In genomic region chr4:82858431-82859010, GRCm38 (mm10) we compare ENCODE assay signal across 7 mouse cellular contexts. TPM values are rescaled to one million over a fixed set of nuclear protein-coding genes. Genes with fewer than 3 reads are reported as not detected.
DNase-seq lines count a peak whose midpoint lies in the region; ATAC-seq and TF ChIP-seq lines count a peak whose summit lies in the region.

No protein-coding gene starts in this region.

- H3K4me3 ChIP-seq in megakaryocyte, embryonic 14.5 days (replicated peaks): peak overlapping the region; percentile 96
- H3K4me3 ChIP-seq in embryonic fibroblast, embryonic 13.5 days (ENCODE audit: insufficient read depth, low read length): peak overlapping the region; percentile 84
- peak overlapping the region; percentile 80 for H3K4me3 ChIP-seq in limb, embryonic 11.5 days (ENCODE audit: low read depth, low read length)
- peak overlapping the region; percentile 84 for H3K4me3 ChIP-seq in stomach, embryonic 14.5 days (ENCODE audit: low read depth, low read length)

- 31% methylated on average over 4 of the region's 4 CpGs for WGBS in limb, embryonic 11.5 days
- WGBS in stomach, embryonic 14.5 days: 31% methylated on average over 4 of the region's 4 CpGs

- no peak for ATAC-seq in megakaryocyte, adult 5-6 weeks (ENCODE audit: poor library complexity, severe bottlenecking)
- ATAC-seq in limb, embryonic 11.5 days (ENCODE audit: insufficient number of reproducible peaks, low FRiP score, low TSS enrichment, low read depth): no peak
- no peak for ATAC-seq in stomach, embryonic 14.5 days (ENCODE audit: insufficient number of reproducible peaks, insufficient read depth, low FRiP score, low read depth)

- no peaks in the 10 kb centered on the region for H3K36me3 ChIP-seq in megakaryocyte, embryonic 14.5 days (replicated peaks; ENCODE audit: low read length)
- no peaks in the 10 kb centered on the region for H3K36me3 ChIP-seq in limb, embryonic 11.5 days (ENCODE audit: control insufficient read depth, insufficient read depth, low read length)
- no peaks in the 10 kb centered on the region for H3K36me3 ChIP-seq in stomach, embryonic 14.5 days (ENCODE audit: control insufficient read depth, insufficient read depth, low read length)

- intact Hi-C loops in left cerebral cortex, postnatal 36 days (cut with DNase I): loop anchor here (5.0 to 10.0 kb wide), 2 partner anchors 74 to 336 kb away; no protein-coding TSS in a partner anchor

- no peak overlapping the region for H3K27ac ChIP-seq in embryonic fibroblast, embryonic 13.5 days (ENCODE audit: insufficient read depth, low read length)
- H3K27ac ChIP-seq in limb, embryonic 11.5 days (replicated peaks; ENCODE audit: low read depth, low read length): no peak overlapping the region
- H3K27ac ChIP-seq in stomach, embryonic 14.5 days (ENCODE audit: low read length): no peak overlapping the region; the same call in 1 of the 2 replicates

- H3K27me3 ChIP-seq in megakaryocyte, embryonic 14.5 days (replicated peaks): peaks cover 3% of the 10 kb centered on the region
- no peaks in the 10 kb centered on the region for H3K27me3 ChIP-seq in limb, embryonic 11.5 days (ENCODE audit: control insufficient read depth, insufficient read depth, low read length)
- no peaks in the 10 kb centered on the region for H3K27me3 ChIP-seq in stomach, embryonic 14.5 days (ENCODE audit: control insufficient read depth, insufficient read depth, low read length)

- H3K4me2 ChIP-seq in limb, embryonic 11.5 days (ENCODE audit: low read depth, severe bottlenecking): peak overlapping the region; percentile 60
- H3K4me2 ChIP-seq in stomach, embryonic 14.5 days (replicated peaks; ENCODE audit: low read depth, low read length): peak overlapping the region; percentile 67

- TF ChIP-seq CTCF in embryonic fibroblast, embryonic 13.5 days (IDR thresholded peaks at IDR 0.05; ENCODE audit: borderline replicate concordance, insufficient read depth, low read length): no peak

- TF ChIP-seq POLR2A in embryonic fibroblast, embryonic 13.5 days (IDR thresholded peaks at IDR 0.05; ENCODE audit: low read depth, low read length): no peak

- H3K9me3 ChIP-seq in megakaryocyte, embryonic 14.5 days: no peaks in the 10 kb centered on the region
- H3K9me3 ChIP-seq in limb, embryonic 11.5 days (ENCODE audit: control insufficient read depth, low read length): no peaks in the 10 kb centered on the region
- H3K9me3 ChIP-seq in stomach, embryonic 14.5 days (ENCODE audit: control insufficient read depth, low read depth, low read length): no peaks in the 10 kb centered on the region

- peaks cover 48% of the 10 kb centered on the region for H3K4me1 ChIP-seq in megakaryocyte, embryonic 14.5 days
- no peaks in the 10 kb centered on the region for H3K4me1 ChIP-seq in embryonic fibroblast, embryonic 13.5 days (ENCODE audit: control insufficient read depth, insufficient read depth, low read length)
- no peaks in the 10 kb centered on the region for H3K4me1 ChIP-seq in limb, embryonic 11.5 days (ENCODE audit: control insufficient read depth, insufficient read depth, low read length)
- H3K4me1 ChIP-seq in stomach, embryonic 14.5 days (ENCODE audit: control insufficient read depth, insufficient read depth, low read length): no peaks in the 10 kb centered on the region

- DNase-seq in limb, embryonic 11.5 days (ENCODE audit: low spot score): no peak
- DNase-seq in left cerebral cortex, postnatal 36 days (ENCODE audit: low spot score in 2 of 2): no peak
- no peak for DNase-seq in gastrocnemius, postnatal 10 days

- peak overlapping the region; percentile 88 for H3K9ac ChIP-seq in limb, embryonic 11.5 days (ENCODE audit: low read length)
- H3K9ac ChIP-seq in stomach, embryonic 14.5 days (replicated peaks; ENCODE audit: low read depth, low read length): peak overlapping the region; percentile 78; the same call in 1 of the 2 replicates

RNA-seq across cellular contexts. Expression of gene Zdhhc21, which starts 1.2 kb away (rescaled TPM):
- polyA plus RNA-seq in megakaryocyte, embryonic 14.5 days (2012; ENCODE audit: insufficient read depth, low replicate concordance): 0.30 and 0.32 TPM in 2 replicates
- 33.4 and 38.2 TPM in 2 replicates for total RNA-seq in megakaryocyte, adult 5-6 weeks (2015)
- 24.7 and 33.2 TPM in 2 replicates for total RNA-seq in megakaryocyte, adult 5-6 weeks (2017)
- 17.7 and 23.3 TPM in 2 replicates for polyA plus RNA-seq in embryonic fibroblast, embryonic 13.5 days (2011; ENCODE audit: insufficient read length, low read depth, missing spikeins)
- 10.1 and 11.4 TPM in 2 replicates for polyA plus RNA-seq in limb, embryonic 11.5 days (2014; fragmentation: Nextera tagmentation; extraction: Ambion mirVana)
- 20.2 and 20.8 TPM in 2 replicates for polyA plus RNA-seq in stomach, embryonic 14.5 days (2014; fragmentation: Nextera tagmentation; extraction: Ambion mirVana)
- total RNA-seq in left cerebral cortex, postnatal 36 days (2021): 10 to 100 TPM; 61.7 to 67.8 TPM
- 10 to 100 TPM; 11.3 to 12.4 TPM for total RNA-seq in gastrocnemius, postnatal 10 days (2021)

RNA-seq across cellular contexts. Expression of gene Cer1, which starts 26.4 kb away (rescaled TPM):
- polyA plus RNA-seq in megakaryocyte, embryonic 14.5 days (2012; ENCODE audit: insufficient read depth, low replicate concordance): not detected in 2 replicates
- not detected in 2 replicates for total RNA-seq in megakaryocyte, adult 5-6 weeks (2015)
- not detected in 2 replicates for total RNA-seq in megakaryocyte, adult 5-6 weeks (2017)
- not detected in 2 replicates for polyA plus RNA-seq in embryonic fibroblast, embryonic 13.5 days (2011; ENCODE audit: insufficient read length, low read depth, missing spikeins)
- polyA plus RNA-seq in limb, embryonic 11.5 days (2014; fragmentation: Nextera tagmentation; extraction: Ambion mirVana): 0.21 TPM in 1 of 2 replicates, not detected in the other
- polyA plus RNA-seq in stomach, embryonic 14.5 days (2014; fragmentation: Nextera tagmentation; extraction: Ambion mirVana): 0.20 TPM in 1 of 2 replicates, not detected in the other
- under 1 TPM; 0.29 to 0.42 TPM for total RNA-seq in left cerebral cortex, postnatal 36 days (2021)
- not detected for total RNA-seq in gastrocnemius, postnatal 10 days (2021)
